Mouse (Mus musculus) MEL (cell line): ENCODE data around the gene Gm5426. TPM values are rescaled to one million over a fixed set of nuclear protein-coding genes. Genes with fewer than 3 reads are reported as not detected.
A peak's percentile ranks its signal among the peaks of the same experiment; 100 is the strongest.

Experiments used
- DNase-seq: peaks from one replicate; pipeline ENCODE4 v3.0.0; 2011; ENCODE audit warnings: low read depth, low spot score
- H3K27ac ChIP-seq: 2 replicates; pipeline ENCODE4 v1.5.1; 2012; ENCODE audit warnings: low read depth, mild to moderate bottlenecking, control low read depth, low read length, moderate library complexity; ENCODE audit not compliant: control insufficient read depth
- H3K27me3 ChIP-seq, 2 experiments: fragments of 150-350 bp in 1 of 2; sonication (generic) in 1 of 2; 2 replicates each; pipeline ENCODE4 v1.6.1; 2012; ENCODE audit warnings: low read length in 2 of 2, mild to moderate bottlenecking in 2 of 2, improper control_type of control experiment in 1 of 2, moderate library complexity in 1 of 2; ENCODE audit not compliant: insufficient read depth in 2 of 2, control insufficient read depth in 1 of 2
- H3K36me3 ChIP-seq, 2 experiments: 2 replicates each; pipeline ENCODE4 v1.6.1; 2012 to 2014; ENCODE audit warnings: low read length in 2 of 2, improper control_type of control experiment in 1 of 2, inconsistent platforms in 1 of 2, mild to moderate bottlenecking in 1 of 2; ENCODE audit not compliant: insufficient read depth in 2 of 2, control insufficient read depth in 1 of 2
- H3K4me1 ChIP-seq, 2 experiments: fragments of 150-350 bp in 1 of 2; sonication (generic) in 1 of 2; 2 replicates each; pipeline ENCODE4 v1.6.1; 2012; ENCODE audit warnings: low read length in 2 of 2, improper control_type of control experiment in 1 of 2, mild to moderate bottlenecking in 1 of 2; ENCODE audit not compliant: insufficient read depth in 2 of 2, control insufficient read depth in 1 of 2
- H3K4me3 ChIP-seq, 2 experiments: fragments of 150-350 bp in 1 of 2; sonication (generic) in 1 of 2; 2 replicates each; pipeline ENCODE4 v1.5.1; 2012; ENCODE audit warnings: low read depth in 2 of 2, low read length in 2 of 2, mild to moderate bottlenecking in 2 of 2, moderate library complexity in 2 of 2, control low read depth in 1 of 2, improper control_type of control experiment in 1 of 2; ENCODE audit not compliant: control insufficient read depth in 1 of 2, insufficient read depth in 1 of 2
- H3K79me2 ChIP-seq: 2 replicates; pipeline ENCODE4 v1.6.1; 2012; ENCODE audit warnings: mild to moderate bottlenecking, low read length, moderate library complexity; ENCODE audit not compliant: control insufficient read depth, poor library complexity, insufficient read depth
- H3K9ac ChIP-seq: 2 replicates; pipeline ENCODE4 v1.6.1; 2012; ENCODE audit warnings: low read depth, mild to moderate bottlenecking, control low read depth, low read length, moderate library complexity; ENCODE audit not compliant: control insufficient read depth, poor library complexity, severe bottlenecking
- H3K9me3 ChIP-seq: fragments of 150-350 bp; sonication (generic); replicated peaks from 2 replicates; pipeline ENCODE4 v1.6.1; 2012; ENCODE audit warnings: mild to moderate bottlenecking, low read length, improper control_type of control experiment, moderate library complexity; ENCODE audit not compliant: insufficient read depth
- BHLHE40 ChIP-seq: IDR thresholded peaks from 2 replicates; pipeline ENCODE4 v1.6.1; 2012; ENCODE audit warnings: low read depth, mild to moderate bottlenecking, inconsistent platforms, low read length, improper control_type of control experiment, borderline replicate concordance
- CTCF ChIP-seq, 3 experiments: IDR thresholded peaks in 2 of 3; conservative IDR thresholded peaks in 1 of 3; 2 replicates each; pipeline ENCODE4 v1.5.1; 2011 to 2012; ENCODE audit warnings: low read length in 3 of 3, low read depth in 2 of 3, mild to moderate bottlenecking in 2 of 3, improper control_type of control experiment in 1 of 3, inconsistent platforms in 1 of 3, mixed read lengths in 1 of 3, moderate library complexity in 1 of 3; ENCODE audit not compliant: control insufficient read depth in 1 of 3, insufficient read depth in 1 of 3, poor library complexity in 1 of 3, severe bottlenecking in 1 of 3
- E2F4 ChIP-seq: IDR thresholded peaks from 2 replicates; pipeline ENCODE4 v1.6.1; 2011; ENCODE audit warnings: low read depth, low read length, improper control_type of control experiment, borderline replicate concordance
- ELF1 ChIP-seq: IDR thresholded peaks from 2 replicates; pipeline ENCODE4 v1.6.1; 2014; ENCODE audit warnings: low read depth, mild to moderate bottlenecking, inconsistent platforms, low read length, improper control_type of control experiment, moderate library complexity
- EP300 ChIP-seq, 2 experiments: IDR thresholded peaks; 2 replicates each; pipeline ENCODE4 v1.6.1; 2011; ENCODE audit warnings: improper control_type of control experiment in 2 of 2, low read length in 2 of 2, low read depth in 1 of 2, mild to moderate bottlenecking in 1 of 2
- ETS1 ChIP-seq: IDR thresholded peaks from 2 replicates; pipeline ENCODE4 v1.6.1; 2012; ENCODE audit warnings: low read depth, mild to moderate bottlenecking, inconsistent platforms, low read length, improper control_type of control experiment, moderate library complexity
- GATA1 ChIP-seq: IDR thresholded peaks from 2 replicates; pipeline ENCODE4 v1.6.1; 2011; ENCODE audit warnings: low read depth, low read length, improper control_type of control experiment
- HCFC1 ChIP-seq: IDR thresholded peaks from 2 replicates; pipeline ENCODE4 v1.6.1; 2012; ENCODE audit warnings: low read depth, mild to moderate bottlenecking, inconsistent platforms, low read length, improper control_type of control experiment, moderate library complexity
- JUND ChIP-seq: IDR thresholded peaks from 2 replicates; pipeline ENCODE4 v1.6.1; 2011; ENCODE audit warnings: low read depth, mild to moderate bottlenecking, improper control_type of control experiment, low read length
- KAT2A ChIP-seq: conservative IDR thresholded peaks from 2 replicates; pipeline ENCODE4 v1.6.1; 2012; ENCODE audit warnings: low read depth, low read length, improper control_type of control experiment, inconsistent platforms
- MAFK ChIP-seq: IDR thresholded peaks from 2 replicates; pipeline ENCODE4 v1.6.1; 2011; ENCODE audit warnings: low read depth, mild to moderate bottlenecking, low read length, improper control_type of control experiment, borderline replicate concordance
- MAX ChIP-seq: IDR thresholded peaks from 2 replicates; pipeline ENCODE4 v1.6.1; 2011; ENCODE audit warnings: low read length, improper control_type of control experiment
- MAZ ChIP-seq: IDR thresholded peaks from 2 replicates; pipeline ENCODE4 v1.6.1; 2012; ENCODE audit warnings: low read depth, mild to moderate bottlenecking, inconsistent platforms, low read length, improper control_type of control experiment
- MEF2A ChIP-seq: IDR thresholded peaks from 2 replicates; pipeline ENCODE4 v1.6.1; 2014; ENCODE audit warnings: low read depth, mild to moderate bottlenecking, inconsistent platforms, low read length, improper control_type of control experiment; ENCODE audit not compliant: poor library complexity, insufficient replicate concordance, severe bottlenecking; ENCODE audit errors: extremely low read depth
- MXI1 ChIP-seq: IDR thresholded peaks from 2 replicates; pipeline ENCODE4 v1.6.1; 2011; ENCODE audit warnings: mild to moderate bottlenecking, low read depth, low read length, improper control_type of control experiment
- MYB ChIP-seq: IDR thresholded peaks from 2 replicates; pipeline ENCODE4 v1.6.1; 2011; ENCODE audit warnings: mild to moderate bottlenecking, low read depth, low read length, improper control_type of control experiment
- MYC ChIP-seq: IDR thresholded peaks from 2 replicates; pipeline ENCODE4 v1.6.1; 2011; ENCODE audit warnings: low read depth, mild to moderate bottlenecking, low read length, improper control_type of control experiment, moderate library complexity
- NELFE ChIP-seq: IDR thresholded peaks from 2 replicates; pipeline ENCODE4 v1.6.1; 2011; ENCODE audit warnings: low read depth, low read length, improper control_type of control experiment
- NRF1 ChIP-seq: IDR thresholded peaks from 2 replicates; pipeline ENCODE4 v1.6.1; 2014; ENCODE audit warnings: low read depth, mild to moderate bottlenecking, inconsistent platforms, low read length, improper control_type of control experiment, moderate library complexity; ENCODE audit not compliant: poor library complexity, insufficient read depth, severe bottlenecking
- POLR2A ChIP-seq, 2 experiments: IDR thresholded peaks; 2 replicates each; pipeline ENCODE4 v1.6.1; 2011 to 2012; ENCODE audit warnings: low read length in 2 of 2, mild to moderate bottlenecking in 2 of 2, control low read depth in 1 of 2, improper control_type of control experiment in 1 of 2, low read depth in 1 of 2, moderate library complexity in 1 of 2; ENCODE audit not compliant: control insufficient read depth in 1 of 2, insufficient read depth in 1 of 2, poor library complexity in 1 of 2
- POLR2AphosphoS2 ChIP-seq: IDR thresholded peaks from 2 replicates; pipeline ENCODE4 v1.6.1; 2011; ENCODE audit warnings: low read length, improper control_type of control experiment
- POLR2AphosphoS5 ChIP-seq: IDR thresholded peaks from 2 replicates; pipeline ENCODE4 v1.6.1; 2012; ENCODE audit warnings: low read depth, borderline replicate concordance, mild to moderate bottlenecking, inconsistent platforms, low read length, moderate library complexity, mixed read lengths
- RAD21 ChIP-seq: IDR thresholded peaks from 2 replicates; pipeline ENCODE4 v1.6.1; 2011; ENCODE audit warnings: mild to moderate bottlenecking, low read depth, low read length, improper control_type of control experiment
- RCOR1 ChIP-seq: IDR thresholded peaks from 2 replicates; pipeline ENCODE4 v1.6.1; 2012; ENCODE audit warnings: low read depth, mild to moderate bottlenecking, inconsistent platforms, low read length, improper control_type of control experiment
- SMC3 ChIP-seq: IDR thresholded peaks from 2 replicates; pipeline ENCODE4 v1.6.1; 2011; ENCODE audit warnings: low read depth, low read length, improper control_type of control experiment
- TAL1 ChIP-seq: IDR thresholded peaks from 2 replicates; pipeline ENCODE4 v1.6.1; 2012; ENCODE audit warnings: mild to moderate bottlenecking, inconsistent platforms, low read length, moderate library complexity, mixed read lengths
- TBP ChIP-seq: IDR thresholded peaks from 2 replicates; pipeline ENCODE4 v1.8.0; 2011; ENCODE audit warnings: low read depth, low read length, improper control_type of control experiment
- TCF12 ChIP-seq: IDR thresholded peaks from 2 replicates; pipeline ENCODE4 v1.6.1; 2014; ENCODE audit warnings: low read depth, mild to moderate bottlenecking, inconsistent platforms, low read length, improper control_type of control experiment, moderate library complexity
- UBTF ChIP-seq: IDR thresholded peaks from 2 replicates; pipeline ENCODE4 v1.6.1; 2012; ENCODE audit warnings: low read depth, mild to moderate bottlenecking, inconsistent platforms, low read length, improper control_type of control experiment, moderate library complexity, borderline replicate concordance; ENCODE audit not compliant: insufficient read depth
- USF1 ChIP-seq: IDR thresholded peaks from 2 replicates; pipeline ENCODE4 v1.6.1; 2014; ENCODE audit warnings: low read depth, mild to moderate bottlenecking, inconsistent platforms, low read length, improper control_type of control experiment, moderate library complexity
- USF2 ChIP-seq, 2 experiments: IDR thresholded peaks; 2 replicates each; pipeline ENCODE4 v1.6.1; 2011 to 2012; ENCODE audit warnings: improper control_type of control experiment in 2 of 2, low read length in 2 of 2, borderline replicate concordance in 1 of 2, inconsistent platforms in 1 of 2, low read depth in 1 of 2, mild to moderate bottlenecking in 1 of 2; ENCODE audit not compliant: insufficient read depth in 1 of 2
- ZC3H11A ChIP-seq: IDR thresholded peaks from 2 replicates; pipeline ENCODE4 v1.6.1; 2012; ENCODE audit warnings: low read depth, mild to moderate bottlenecking, inconsistent platforms, low read length, improper control_type of control experiment
- ZKSCAN1 ChIP-seq: IDR thresholded peaks from 2 replicates; pipeline ENCODE4 v1.6.1; 2012; ENCODE audit warnings: low read depth, mild to moderate bottlenecking, inconsistent platforms, low read length, improper control_type of control experiment, moderate library complexity
- ZMIZ1 ChIP-seq: IDR thresholded peaks from 2 replicates; pipeline ENCODE4 v1.6.1; 2012; ENCODE audit warnings: low read depth, mild to moderate bottlenecking, inconsistent platforms, low read length, improper control_type of control experiment, moderate library complexity
- ZNF384 ChIP-seq: IDR thresholded peaks from 2 replicates; pipeline ENCODE4 v1.6.1; 2012; ENCODE audit warnings: low read depth, mild to moderate bottlenecking, inconsistent platforms, low read length, improper control_type of control experiment
- polyA plus RNA-seq, 2 experiments: library from polyadenylated mRNA; stranded (reverse) in 1 of 2; unstranded in 1 of 2; fragments of >175 nt in 1 of 2; fragments of >200 nt in 1 of 2; gene quantifications; 2 replicates each; pipeline versions ENCODE4 v1.2.1 to v1.2.4; 2012; ENCODE audit warnings: low replicate concordance in 2 of 2, low read depth in 1 of 2; ENCODE audit not compliant: insufficient read length in 2 of 2, insufficient read depth in 1 of 2, missing spikeins in 1 of 2
- total RNA-seq: library from RNA; depleted of rRNA; stranded (reverse); fragments of 300-350 nt; gene quantifications from 2 replicates; pipeline ENCODE4 v1.2.3, GENCODE M21; 2012

Gene Gm5426
- total and polyA plus RNA-seq, 3 experiments = 1.0 TPM; not detected in 2

DNA sequence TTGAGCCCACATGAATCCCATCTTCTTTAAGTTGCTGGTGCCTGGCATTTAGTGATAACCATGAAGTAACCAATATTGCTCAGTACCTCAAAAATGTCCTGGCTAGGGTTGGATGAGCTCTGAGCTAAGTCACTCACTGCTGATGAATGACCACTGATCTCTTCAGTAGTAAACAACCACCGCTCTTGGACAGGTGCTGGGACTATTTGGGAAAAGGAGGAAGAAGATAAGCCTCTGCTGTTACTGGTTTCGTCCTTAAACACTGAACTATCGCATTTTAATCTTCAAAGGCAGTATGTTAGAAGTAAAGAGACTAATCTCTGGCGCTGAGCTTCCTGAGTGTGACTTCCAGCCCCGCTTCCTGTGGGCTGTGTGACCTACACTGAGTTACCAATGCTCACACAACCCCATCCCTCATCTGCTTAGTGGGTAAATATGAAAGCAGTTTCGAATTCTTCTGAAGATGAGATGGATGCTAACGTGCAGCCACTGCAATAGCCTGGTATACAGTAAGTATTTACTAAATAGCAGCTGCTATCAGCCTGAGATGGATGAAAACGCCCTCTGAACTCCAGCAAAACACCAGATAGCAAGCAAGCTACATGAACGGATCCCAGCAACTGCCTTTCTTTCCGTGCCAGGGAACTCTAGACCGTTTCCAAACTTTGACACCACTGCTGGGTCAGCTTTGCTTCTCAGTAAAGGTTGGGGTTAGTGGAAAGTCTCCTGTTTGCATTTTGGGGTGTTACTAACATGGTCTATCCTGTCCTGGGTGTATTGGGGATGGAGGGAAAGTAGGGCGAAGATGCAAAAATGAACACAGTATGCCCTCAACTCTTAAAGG is 44.4 kb downstream of the Gm5426 start:
- Histone ChIP-seq H3K79me2 (no peaks in the 10 kb centered on the region), H3K27me3 (no peaks in the 10 kb centered on the region), H3K4me3 (peak overlapping the region; percentile 25 to 33; a peak in 3 of 4 replicates), H3K4me1 (peaks cover 13 to 26% of the 10 kb centered on the region in 2 experiments), H3K36me3 (peaks cover 0 to 20% of the 10 kb centered on the region in 2 experiments; a peak in 2 of 4 replicates), H3K9ac (peak overlapping the region; percentile 45), H3K27ac (peak overlapping the region; percentile 85), H3K9me3 (no peaks in the 10 kb centered on the region)
- DNase-seq = no peak
- TF ChIP-seq SMC3 (no peak), TBP (no peak), POLR2A (IDR thresholded peaks at IDR 0.05; ENCODE audit: control insufficient read depth in 1 of 2, insufficient read depth in 1 of 2, low read depth in 1 of 2, low read length in 2 of 2, poor library complexity in 1 of 2) (no peak), ZMIZ1 (no peak), UBTF (no peak), USF2 (IDR thresholded peaks at IDR 0.05; ENCODE audit: borderline replicate concordance in 1 of 2, insufficient read depth in 1 of 2, low read depth in 1 of 2, low read length in 2 of 2) (no peak), NELFE (no peak), BHLHE40 (no peak), ETS1 (peak; percentile 52; the same call in 1 of the 2 replicates), GATA1 (peak; percentile 76), USF1 (no peak), ZKSCAN1 (no peak), ZNF384 (no peak), MYC (0 out of 2 replicates have a peak, but pooled peaks have one; percentile 25), RCOR1 (peak; percentile 73; the same call in 1 of the 2 replicates), POLR2AphosphoS2 (no peak), POLR2AphosphoS5 (no peak), MAFK (no peak), ZC3H11A (no peak), MYB (peak; percentile 55; the same call in 1 of the 2 replicates), RAD21 (no peak), MXI1 (no peak), MAX (0 out of 2 replicates have a peak, but pooled peaks have one; percentile 31), TCF12 (peak; percentile 68), KAT2A (no peak), NRF1 (no peak), ELF1 (no peak), CTCF (IDR thresholded peaks at IDR 0.05 in 2 of 3, conservative IDR thresholded peaks at IDR 0.05 in 1 of 3; ENCODE audit: control insufficient read depth in 1 of 3, insufficient read depth in 1 of 3, low read depth in 2 of 3, low read length in 3 of 3, poor library complexity in 1 of 3, severe bottlenecking in 1 of 3) (no peak), MEF2A (no peak), MAZ (no peak), HCFC1 (no peak), E2F4 (no peak), JUND (no peak), EP300 (IDR thresholded peaks at IDR 0.05; ENCODE audit: low read depth in 1 of 2, low read length in 2 of 2) (peak; percentile 73), TAL1 (no peak)
